Mouse (Mus musculus) heart, adult 8-10 months (tissue): ENCODE measurements around the gene Ndufc2. TPM values are rescaled to one million over a fixed set of nuclear protein-coding genes. Genes with fewer than 3 reads are reported as not detected.
"Not testable (repeated sequence)": the region's sequence is repeated elsewhere in the genome, so short reads cannot be mapped to it uniquely, and the experiment has no call there.

Experiments
- DNase-seq: peaks from one replicate; pipeline ENCODE4 v3.0.0; 2022; ENCODE audit warnings: low spot score
- total RNA-seq, 4 experiments: library from RNA; stranded (reverse); gene quantifications; 2 replicates each; pipeline ENCODE4 v1.2.4; 2022

Gene Ndufc2
- total RNA-seq, 4 experiments from 2014 or later = 498 to 518 (median 508) TPM

- DNase-seq = no peak
These were observed 27.5 kb downstream of the Ndufc2 start for GRCm38 (mm10) chr7:97427296-97427695.

GRCm38 (mm10) chr7:97427778-97428420 is 28.1 kb downstream of the Ndufc2 start:
- peak; percentile 47 for DNase-seq

GRCm38 (mm10) chr7:97429705-97430104 is 29.9 kb downstream of the Ndufc2 start:
- DNase-seq = no peak

DNA sequence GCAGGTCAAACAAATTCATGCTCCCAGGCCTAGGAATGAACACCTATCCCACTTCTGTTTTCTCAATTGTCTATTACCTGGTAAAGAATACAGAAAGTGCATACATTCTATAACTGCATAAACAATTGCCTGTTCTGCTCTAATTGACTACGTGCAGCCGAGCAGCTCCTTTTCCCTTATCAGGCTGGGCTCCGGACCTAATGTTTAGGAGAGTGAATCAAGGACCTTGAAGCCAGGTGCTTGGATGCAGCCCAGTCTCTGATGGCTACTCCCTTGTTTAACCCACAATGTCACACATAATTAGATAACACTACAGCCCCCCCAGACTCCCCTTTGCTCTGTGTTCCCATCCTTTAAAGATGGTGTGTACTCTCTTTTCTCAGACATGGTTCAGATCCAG is 33.7 kb downstream of the Ndufc2 start:
- DNase-seq = not testable (repeated sequence)

DNA sequence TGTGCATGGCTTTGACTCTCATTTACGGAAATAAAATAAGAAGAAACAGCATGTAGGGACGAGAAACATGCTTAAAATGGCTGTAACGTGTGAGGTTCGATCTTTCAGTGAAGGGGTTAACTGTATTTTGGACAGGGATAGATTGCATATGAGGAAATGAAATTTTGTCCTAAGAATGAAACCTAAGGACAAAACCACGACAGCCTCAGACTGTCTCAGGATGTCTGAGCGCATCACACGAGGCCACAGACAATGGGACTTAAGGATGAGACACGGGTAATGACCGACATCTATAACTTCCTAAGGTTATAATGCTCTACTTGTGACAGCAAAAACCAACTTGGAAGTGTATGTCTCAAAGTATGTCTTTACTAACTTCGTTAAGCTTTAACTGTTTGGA is 34.7 kb downstream of the Ndufc2 start:
- no peak for DNase-seq

GRCm38 (mm10) chr7:97438986-97439385 is 39.2 kb downstream of the Ndufc2 start:
- no peak for DNase-seq

GRCm38 (mm10) chr7:97446171-97446925 is 46.5 kb downstream of the Ndufc2 start:
- peak; percentile 69 for DNase-seq

DNA sequence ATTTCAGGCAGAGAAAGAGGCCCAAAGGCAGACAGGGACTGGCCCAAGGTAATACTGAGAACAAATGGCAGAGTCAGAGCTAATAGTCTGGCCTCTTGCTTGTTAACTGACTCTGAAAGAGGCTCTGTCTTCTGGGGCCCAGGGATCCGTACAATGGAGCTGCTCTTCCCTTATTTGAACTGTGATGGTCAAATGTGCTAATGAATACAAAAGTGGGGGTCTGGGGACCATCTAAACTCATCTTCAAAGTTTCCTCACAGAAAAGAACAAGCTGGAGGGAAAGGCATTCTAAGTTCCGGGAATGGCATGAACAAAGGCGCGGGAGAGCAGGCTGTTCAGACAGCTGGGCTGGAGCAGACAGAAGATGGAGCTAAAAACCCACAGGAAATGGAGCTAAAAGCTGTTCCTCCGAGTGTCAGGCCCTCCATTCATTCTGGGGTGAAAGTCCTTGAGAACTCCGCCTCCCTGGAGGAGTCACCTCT is 47.3 kb downstream of the Ndufc2 start:
- no peak for DNase-seq

- DNase-seq = not testable (repeated sequence)
These were observed 51.2 kb downstream of the Ndufc2 start, which contains the start of gene Kctd14 for GRCm38 (mm10) chr7:97451023-97451422. TSS of gene Kctd14 (plus strand) at chr7:97451323.

GRCm38 (mm10) chr7:97452196-97452595 is 52.4 kb downstream of the Ndufc2 start:
- DNase-seq = no peak

DNA sequence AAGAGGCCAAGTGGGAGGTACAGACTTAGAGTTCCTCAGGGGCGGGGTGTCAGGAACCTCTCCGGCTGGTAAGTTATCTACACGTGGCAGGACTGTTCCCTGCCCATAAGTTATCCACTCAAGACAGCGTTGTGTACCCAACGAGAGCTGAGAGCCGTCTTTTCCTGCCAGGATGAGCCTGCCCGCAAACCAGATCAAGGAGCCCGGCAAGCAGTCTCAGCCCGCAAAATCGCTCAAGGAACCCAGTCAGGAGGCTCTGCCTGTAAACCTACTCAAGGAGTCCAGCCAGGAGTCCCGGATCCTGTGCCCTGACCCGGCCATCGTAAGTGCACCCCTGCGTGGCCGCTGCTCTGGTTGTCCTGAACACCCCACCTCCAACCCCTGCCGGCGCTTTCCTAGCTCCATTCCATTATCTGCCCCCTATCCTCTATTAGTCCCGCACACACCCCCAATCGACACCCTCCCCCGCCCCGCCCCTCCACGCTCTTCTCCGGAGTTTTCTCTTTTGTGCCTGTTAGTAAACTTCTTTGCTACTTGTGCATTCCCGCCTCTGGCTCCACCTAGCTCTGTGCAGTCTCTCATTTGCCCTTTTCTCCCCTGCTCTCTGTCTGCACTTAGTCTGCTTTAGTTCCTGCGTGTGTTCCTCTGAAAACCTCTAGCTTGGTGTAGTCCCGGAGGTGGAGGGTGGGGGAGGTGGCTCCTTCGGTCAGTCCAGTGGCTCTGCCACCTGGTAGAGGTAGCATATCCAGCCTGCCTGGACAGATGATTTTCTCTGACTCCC is 53.5 kb downstream of the Ndufc2 start:
- DNase-seq = no peak

DNA sequence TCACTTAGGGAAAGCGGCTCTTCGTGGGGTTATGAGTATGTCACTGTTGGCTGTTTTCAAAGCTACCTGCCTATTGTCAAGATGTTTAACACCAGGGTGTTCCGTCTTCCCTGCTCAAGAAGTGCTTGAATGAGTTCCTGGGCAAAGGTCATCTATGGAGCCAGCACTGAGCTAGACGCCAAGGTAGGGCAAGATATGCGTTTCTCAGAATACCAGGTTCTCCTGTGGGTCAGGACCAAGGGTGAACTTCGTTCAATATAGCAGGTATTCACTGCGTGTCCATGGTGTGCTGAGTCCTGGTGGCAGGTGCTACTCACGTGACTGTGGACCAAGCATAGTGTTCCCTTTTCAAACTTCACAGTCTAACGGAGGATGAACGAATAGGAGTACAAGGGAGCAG is 55.0 kb downstream of the Ndufc2 start:
- no peak for DNase-seq

DNA sequence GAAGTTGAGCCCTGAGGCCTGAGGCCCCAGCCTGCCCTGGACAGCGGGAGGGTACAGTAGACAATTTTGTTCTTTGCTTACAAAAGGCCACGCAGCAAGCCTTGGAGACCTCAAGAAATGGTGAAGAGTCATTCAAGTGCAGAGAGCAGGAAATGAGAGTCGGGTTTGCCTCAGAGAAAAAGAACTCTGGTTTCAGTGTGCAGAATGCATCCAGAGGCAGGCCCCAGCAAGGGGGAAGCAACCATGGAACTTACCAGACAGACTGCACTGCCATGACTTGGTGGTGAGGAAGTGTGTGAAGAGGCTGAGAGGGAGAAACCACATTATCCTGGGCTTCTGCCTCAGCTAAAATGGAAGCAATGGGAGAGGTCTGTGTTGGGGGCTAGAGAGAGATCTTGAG is 55.8 kb downstream of the Ndufc2 start:
- no peak for DNase-seq

Other genes starting within 250 kb of the Ndufc2 start
- gene Usp35, start 68.0 kb upstream of the Ndufc2 start, total RNA-seq = 1 to 10 TPM in 2 of 4 experiments, under 1 TPM in 2; 0.72 to 1.0 (median 0.86) TPM
- 1 to 10 TPM; 3.0 to 5.0 (median 3.8) TPM for gene Kctd21, start 67.7 kb upstream of the Ndufc2 start, total RNA-seq
- 1 to 10 TPM; 4.8 to 5.3 (median 4.9) TPM for gene Alg8, start 28.4 kb upstream of the Ndufc2 start, total RNA-seq
- 10 to 100 TPM; 51.1 to 70.8 (median 68.7) TPM for gene Thrsp, start 17.7 kb downstream of the Ndufc2 start, total RNA-seq
- under 1 TPM; 0.28 to 0.60 (median 0.49) TPM for gene Kctd14, start 51.3 kb downstream of the Ndufc2 start, total RNA-seq
- 10 to 100 TPM; 46.8 to 73.9 (median 67.8) TPM for gene Ints4, start 81.0 kb downstream of the Ndufc2 start, total RNA-seq
- 10 to 100 TPM; 60.2 to 71.0 (median 63.5) TPM for gene Aamdc, start 179.5 kb downstream of the Ndufc2 start, total RNA-seq
- gene Rsf1, start 179.9 kb downstream of the Ndufc2 start, total RNA-seq = 10 to 100 TPM; 13.5 to 16.9 (median 15.0) TPM